Mouse (Mus musculus): Measurements from ENCODE around the gene Syt9. TPM values are rescaled to one million over a fixed set of nuclear protein-coding genes. Genes with fewer than 3 reads are reported as not detected.

Gene Syt9
- total and polyA plus RNA-seq, 2 experiments from 2014 or later = 14.2 to 35.2 TPM

- no peak overlapping the region for H3K27ac ChIP-seq (ENCODE audit: low read depth, low read length)
- no peaks in the 10 kb centered on the region for H3K27me3 ChIP-seq (ENCODE audit: insufficient read depth, low read length)
- H3K4me2 ChIP-seq (ENCODE audit: low read depth, low read length, poor library complexity, severe bottlenecking) = no peak overlapping the region
- no peaks in the 10 kb centered on the region for H3K9me3 ChIP-seq (ENCODE audit: low read length)
- no peak overlapping the region for H3K9ac ChIP-seq (replicated peaks; ENCODE audit: low read length, poor library complexity, severe bottlenecking)
- TF ChIP-seq CTCF (IDR thresholded peaks at IDR 0.05) = no peak
- H3K4me3 ChIP-seq (ENCODE audit: low read depth, low read length) = no peak overlapping the region
- H3K4me1 ChIP-seq (ENCODE audit: insufficient read depth, low read length) = no peaks in the 10 kb centered on the region
- WGBS = 42% methylated on average over 5 of the region's 5 CpGs
- ATAC-seq (ENCODE audit: low FRiP score) = no peak
- DNase-seq (ENCODE audit: low spot score) = peak; percentile 51
- no peaks in the 10 kb centered on the region for H3K36me3 ChIP-seq (ENCODE audit: insufficient read depth, low read length)
Observed at GRCm38 (mm10) chr7:107504761-107505712, 134.5 kb downstream of the Syt9 start.

- ATAC-seq (ENCODE audit: low FRiP score) = no peak
- Histone ChIP-seq H3K36me3 (ENCODE audit: insufficient read depth, low read length) (no peaks in the 10 kb centered on the region), H3K9ac (replicated peaks; ENCODE audit: low read length, poor library complexity, severe bottlenecking) (no peak overlapping the region), H3K4me2 (ENCODE audit: low read depth, low read length, poor library complexity, severe bottlenecking) (no peak overlapping the region), H3K27ac (ENCODE audit: low read depth, low read length) (no peak overlapping the region), H3K9me3 (ENCODE audit: low read length) (no peaks in the 10 kb centered on the region), H3K4me1 (ENCODE audit: insufficient read depth, low read length) (no peaks in the 10 kb centered on the region), H3K4me3 (ENCODE audit: low read depth, low read length) (no peak overlapping the region), H3K27me3 (ENCODE audit: insufficient read depth, low read length) (no peaks in the 10 kb centered on the region)
- TF ChIP-seq CTCF (IDR thresholded peaks at IDR 0.05) = no peak
- 86% methylated on average over 3 of the region's 3 CpGs for WGBS
- no peak for DNase-seq (ENCODE audit: low spot score)
Observed at GRCm38 (mm10) chr7:107507920-107508319, 137.4 kb downstream of the Syt9 start.

- H3K27me3 ChIP-seq (ENCODE audit: insufficient read depth, low read length) = no peaks in the 10 kb centered on the region
- H3K36me3 ChIP-seq (ENCODE audit: insufficient read depth, low read length) = no peaks in the 10 kb centered on the region
- ATAC-seq (ENCODE audit: low FRiP score) (no peak), DNase-seq (ENCODE audit: low spot score) (no peak)
- no peaks in the 10 kb centered on the region for H3K4me1 ChIP-seq (ENCODE audit: insufficient read depth, low read length)
- no peak overlapping the region for H3K4me3 ChIP-seq (ENCODE audit: low read depth, low read length)
- no peak overlapping the region for H3K9ac ChIP-seq (replicated peaks; ENCODE audit: low read length, poor library complexity, severe bottlenecking)
- H3K9me3 ChIP-seq (ENCODE audit: low read length) = no peaks in the 10 kb centered on the region
- TF ChIP-seq CTCF (IDR thresholded peaks at IDR 0.05) = no peak
- 72% methylated on average over 3 of the region's 3 CpGs for WGBS
- H3K4me2 ChIP-seq (ENCODE audit: low read depth, low read length, poor library complexity, severe bottlenecking) = no peak overlapping the region
- no peak overlapping the region for H3K27ac ChIP-seq (ENCODE audit: low read depth, low read length)
Observed at GRCm38 (mm10) chr7:107509740-107510139, 139.2 kb downstream of the Syt9 start.

GRCm38 (mm10) chr7:107516704-107517410 is 146.3 kb downstream of the Syt9 start:
- H3K4me1 ChIP-seq (ENCODE audit: insufficient read depth, low read length) = no peaks in the 10 kb centered on the region
- 46% methylated on average over 8 of the region's 8 CpGs for WGBS
- no peak overlapping the region for H3K4me3 ChIP-seq (ENCODE audit: low read depth, low read length)
- no peaks in the 10 kb centered on the region for H3K9me3 ChIP-seq (ENCODE audit: low read length)
- H3K27me3 ChIP-seq (ENCODE audit: insufficient read depth, low read length) = no peaks in the 10 kb centered on the region
- no peaks in the 10 kb centered on the region for H3K36me3 ChIP-seq (ENCODE audit: insufficient read depth, low read length)
- H3K4me2 ChIP-seq (ENCODE audit: low read depth, low read length, poor library complexity, severe bottlenecking) = no peak overlapping the region
- H3K27ac ChIP-seq (ENCODE audit: low read depth, low read length) = no peak overlapping the region
- ATAC-seq (ENCODE audit: low FRiP score) (peak; percentile 24; the same call in 1 of the 2 replicates), DNase-seq (ENCODE audit: low spot score) (peak; percentile 77)
- TF ChIP-seq CTCF (IDR thresholded peaks at IDR 0.05) = no peak
- no peak overlapping the region for H3K9ac ChIP-seq (replicated peaks; ENCODE audit: low read length, poor library complexity, severe bottlenecking)

GRCm38 (mm10) chr7:107519256-107520025 is 148.9 kb downstream of the Syt9 start:
- ATAC-seq (ENCODE audit: low FRiP score) (no peak), DNase-seq (ENCODE audit: low spot score) (peak; percentile 42)
- Histone ChIP-seq H3K4me3 (ENCODE audit: low read depth, low read length) (no peak overlapping the region), H3K4me1 (ENCODE audit: insufficient read depth, low read length) (no peaks in the 10 kb centered on the region), H3K9me3 (ENCODE audit: low read length) (no peaks in the 10 kb centered on the region), H3K27ac (ENCODE audit: low read depth, low read length) (no peak overlapping the region), H3K36me3 (ENCODE audit: insufficient read depth, low read length) (no peaks in the 10 kb centered on the region), H3K27me3 (ENCODE audit: insufficient read depth, low read length) (no peaks in the 10 kb centered on the region), H3K4me2 (ENCODE audit: low read depth, low read length, poor library complexity, severe bottlenecking) (no peak overlapping the region), H3K9ac (replicated peaks; ENCODE audit: low read length, poor library complexity, severe bottlenecking) (no peak overlapping the region)
- 83% methylated on average over 12 of the region's 12 CpGs for WGBS
- no peak for TF ChIP-seq CTCF (IDR thresholded peaks at IDR 0.05)

Measured in midbrain, postnatal 0 days (tissue).